Mouse (Mus musculus) embryonic facial prominence, embryonic 13.5 days (tissue): ENCODE results near the gene Slamf8. TPM values are rescaled to one million over a fixed set of nuclear protein-coding genes. Genes with fewer than 3 reads are reported as not detected.

Experiments used
- ATAC-seq: fragments of 200-750 bp; cut with Nextera tagmentation; 2 replicates; pipeline ENCODE4 v1.8.0; 2017; ENCODE audit warnings: low read depth; ENCODE audit not compliant: insufficient number of reproducible peaks, insufficient read depth, low FRiP score, low TSS enrichment
- H3K27ac ChIP-seq: fragments of 300-500 bp; sonication (generic); 2 replicates; pipeline ENCODE4 v1.5.1; 2015; ENCODE audit warnings: moderate library complexity, mild to moderate bottlenecking, inconsistent platforms
- H3K27me3 ChIP-seq: fragments of 300-500 bp; sonication (generic); 2 replicates; pipeline ENCODE4 v1.6.1; 2015; ENCODE audit warnings: mild to moderate bottlenecking, inconsistent platforms
- H3K36me3 ChIP-seq: fragments of 300-500 bp; sonication (generic); 2 replicates; pipeline ENCODE4 v1.6.1; 2015; ENCODE audit warnings: mild to moderate bottlenecking, inconsistent platforms
- H3K4me1 ChIP-seq: fragments of 300-500 bp; sonication (generic); 2 replicates; pipeline ENCODE4 v1.6.1; 2015; ENCODE audit warnings: inconsistent platforms
- H3K4me2 ChIP-seq: fragments of 300-500 bp; sonication (generic); 2 replicates; pipeline ENCODE4 v1.6.1; 2015; ENCODE audit warnings: moderate library complexity, mild to moderate bottlenecking, inconsistent platforms
- H3K4me3 ChIP-seq: fragments of 300-500 bp; sonication (generic); 2 replicates; pipeline ENCODE4 v1.5.1; 2015; ENCODE audit warnings: mild to moderate bottlenecking, inconsistent platforms
- H3K9ac ChIP-seq: fragments of 300-500 bp; sonication (generic); 2 replicates; pipeline ENCODE4 v1.6.1; 2015; ENCODE audit warnings: mild to moderate bottlenecking, inconsistent platforms
- H3K9me3 ChIP-seq: fragments of 300-500 bp; sonication (generic); 2 replicates; pipeline ENCODE4 v1.6.1; 2016; ENCODE audit warnings: inconsistent platforms
- WGBS: fragments of 180-500 bp; shearing (Covaris S2); methylation state at CpG from one replicate; pipeline ENCODE4 v1.1.7; 2015; ENCODE audit warnings: mixed read lengths; 5-methylcytosine and 5-hydroxymethylcytosine counted together
- polyA plus RNA-seq: library from polyadenylated mRNA; unstranded; fragments of >200 nt; fragmentation: Nextera tagmentation; extraction: Ambion mirVana; gene quantifications from 2 replicates; pipeline ENCODE4 v1.2.1, GENCODE M21; 2015

The Slamf8 gene
- polyA plus RNA-seq, 1 experiment from 2014 or later: 0.17 TPM

DNA sequence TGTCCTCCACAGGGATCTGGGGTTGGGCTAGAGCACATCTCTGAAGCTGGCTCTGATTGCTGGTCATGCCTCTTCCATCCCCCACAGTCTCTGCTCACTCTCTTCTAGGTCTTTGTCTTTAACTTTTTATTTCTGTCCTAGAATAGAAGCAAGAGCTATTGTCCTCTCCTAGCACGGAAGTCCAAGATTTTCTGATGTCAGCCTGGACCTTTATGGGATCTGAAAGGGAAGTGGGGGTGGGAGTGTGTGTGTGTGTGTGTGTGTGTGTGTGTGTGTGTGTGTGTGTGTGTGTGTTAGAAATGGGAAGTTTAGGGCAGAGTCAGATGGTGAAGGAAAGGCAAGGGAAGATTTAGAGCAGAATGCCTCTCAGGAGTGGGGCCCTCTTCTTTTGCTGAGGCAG, 37.7 kb downstream of the Slamf8 start:
- H3K27ac ChIP-seq: peak overlapping the region; percentile 39; the same call in 1 of the 2 replicates
- 40% methylated on average over 1 of the region's 1 CpGs for WGBS
- H3K36me3 ChIP-seq: no peaks in the 10 kb centered on the region
- no peak overlapping the region for H3K4me2 ChIP-seq
- ATAC-seq: no peak
- no peak overlapping the region for H3K9ac ChIP-seq
- H3K4me1 ChIP-seq: peaks cover 34% of the 10 kb centered on the region
- peaks cover 34% of the 10 kb centered on the region for H3K27me3 ChIP-seq
- H3K9me3 ChIP-seq: no peaks in the 10 kb centered on the region
- H3K4me3 ChIP-seq: no peak overlapping the region

DNA sequence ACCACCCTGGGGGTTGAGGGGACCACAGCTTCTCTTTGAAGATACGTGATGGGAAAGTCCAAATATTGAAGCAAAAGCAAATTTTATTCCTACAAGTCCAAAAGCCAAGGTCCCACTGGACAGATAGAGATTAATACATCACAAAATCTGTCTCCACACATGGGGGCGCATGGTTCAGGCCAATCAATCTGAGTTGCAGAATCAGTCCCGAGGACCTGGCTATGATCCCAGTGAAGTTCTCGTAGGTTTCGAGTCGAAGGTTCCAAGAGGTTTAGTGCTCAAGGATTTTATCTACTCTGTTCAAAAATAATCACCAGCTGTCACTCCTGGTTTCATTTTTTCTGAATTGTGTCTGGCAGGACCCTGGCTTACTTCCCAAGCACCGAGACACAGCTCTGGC, 39.4 kb downstream of the Slamf8 start:
- Histone ChIP-seq H3K4me1 (peaks cover 33% of the 10 kb centered on the region), H3K4me3 (no peak overlapping the region), H3K9ac (0 out of 2 replicates have a peak overlapping the region, but pooled peaks have one; percentile 44), H3K27ac (no peak overlapping the region), H3K9me3 (no peaks in the 10 kb centered on the region), H3K4me2 (peak overlapping the region; percentile 60), H3K27me3 (peaks cover 23% of the 10 kb centered on the region), H3K36me3 (no peaks in the 10 kb centered on the region)
- no peak for ATAC-seq
- 48% methylated on average over 7 of the region's 7 CpGs for WGBS

DNA sequence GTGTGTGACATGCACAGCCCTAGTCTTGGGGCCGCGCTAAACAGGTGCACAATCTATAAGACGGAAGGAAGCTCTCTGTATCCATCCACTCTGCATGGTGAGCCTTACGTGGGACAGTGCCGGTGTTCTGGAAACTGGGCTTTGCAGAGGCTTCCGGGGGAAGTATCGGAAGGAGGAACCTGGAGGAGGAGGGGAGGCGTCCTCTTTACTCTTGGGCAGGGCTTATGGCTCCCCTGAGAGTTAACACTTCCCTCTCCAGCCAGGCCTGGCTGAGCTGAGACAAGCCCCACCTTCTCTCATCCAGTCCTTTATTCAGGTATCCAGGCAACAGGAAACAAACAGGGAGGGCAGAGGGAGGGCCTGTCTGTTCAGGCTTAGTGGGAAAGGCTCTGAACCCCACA, 39.8 kb downstream of the Slamf8 start:
- peak overlapping the region; percentile 43 for H3K4me3 ChIP-seq
- 4% methylated on average over 8 of the region's 8 CpGs for WGBS
- H3K9ac ChIP-seq: peak overlapping the region; percentile 44; the same call in 1 of the 2 replicates
- H3K4me2 ChIP-seq: peak overlapping the region; percentile 60
- peaks cover 33% of the 10 kb centered on the region for H3K4me1 ChIP-seq
- peak; percentile 61 for ATAC-seq
- H3K9me3 ChIP-seq: no peaks in the 10 kb centered on the region
- no peaks in the 10 kb centered on the region for H3K36me3 ChIP-seq
- H3K27me3 ChIP-seq: peaks cover 19% of the 10 kb centered on the region
- H3K27ac ChIP-seq: no peak overlapping the region

DNA sequence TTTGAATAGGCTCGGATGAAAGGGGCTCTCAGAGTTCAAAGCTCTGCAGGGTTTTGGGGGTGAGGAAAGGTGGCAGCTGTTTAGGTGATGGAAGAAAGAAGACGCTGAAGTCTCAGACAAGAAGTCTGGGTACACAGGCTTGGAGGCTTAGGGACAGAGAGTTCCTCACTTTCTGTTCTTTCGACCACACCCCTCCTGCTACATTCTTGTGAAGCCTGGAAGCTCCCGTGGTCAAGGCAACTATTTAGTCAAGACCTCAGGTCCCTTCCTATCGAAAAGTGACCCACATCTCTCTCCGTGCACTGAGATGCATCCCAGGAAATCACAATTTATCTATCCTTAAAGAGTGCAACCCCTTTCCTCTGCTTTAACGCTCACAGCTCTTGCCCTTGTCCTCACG, 40.7 kb downstream of the Slamf8 start:
- Histone ChIP-seq H3K4me3 (peak overlapping the region; percentile 43), H3K27me3 (peaks cover 19% of the 10 kb centered on the region), H3K9ac (peak overlapping the region; percentile 44; the same call in 1 of the 2 replicates), H3K36me3 (no peaks in the 10 kb centered on the region), H3K4me1 (peaks cover 33% of the 10 kb centered on the region), H3K4me2 (peak overlapping the region; percentile 60), H3K27ac (no peak overlapping the region), H3K9me3 (no peaks in the 10 kb centered on the region)
- WGBS: 6% methylated on average over 8 of the region's 8 CpGs
- ATAC-seq: no peak

DNA sequence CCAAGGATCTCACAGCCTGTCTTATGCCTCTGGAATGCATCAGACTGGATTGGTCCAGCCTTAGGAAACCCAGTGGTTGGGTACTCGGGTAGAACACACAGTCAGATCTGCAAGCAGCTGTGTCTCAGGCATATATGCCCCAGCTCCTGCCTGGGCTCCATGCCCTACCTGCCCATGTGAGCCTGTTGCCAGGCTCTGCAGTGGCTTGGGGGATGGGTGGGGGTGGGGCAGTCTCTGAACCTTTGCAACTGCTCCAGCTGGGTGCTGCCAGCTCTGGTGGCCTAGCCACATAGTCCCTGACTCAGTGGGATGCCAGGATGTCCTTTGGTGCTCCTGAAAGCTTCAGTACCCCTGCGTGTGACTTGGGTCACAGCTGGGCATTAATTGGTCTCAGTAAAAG, 41.1 kb downstream of the Slamf8 start:
- Histone ChIP-seq H3K36me3 (no peaks in the 10 kb centered on the region), H3K4me1 (peaks cover 33% of the 10 kb centered on the region), H3K27ac (no peak overlapping the region), H3K9me3 (no peaks in the 10 kb centered on the region), H3K27me3 (peaks cover 19% of the 10 kb centered on the region), H3K4me2 (peak overlapping the region; percentile 60), H3K4me3 (no peak overlapping the region), H3K9ac (no peak overlapping the region)
- ATAC-seq: no peak
- 18% methylated on average over 2 of the region's 2 CpGs for WGBS

DNA sequence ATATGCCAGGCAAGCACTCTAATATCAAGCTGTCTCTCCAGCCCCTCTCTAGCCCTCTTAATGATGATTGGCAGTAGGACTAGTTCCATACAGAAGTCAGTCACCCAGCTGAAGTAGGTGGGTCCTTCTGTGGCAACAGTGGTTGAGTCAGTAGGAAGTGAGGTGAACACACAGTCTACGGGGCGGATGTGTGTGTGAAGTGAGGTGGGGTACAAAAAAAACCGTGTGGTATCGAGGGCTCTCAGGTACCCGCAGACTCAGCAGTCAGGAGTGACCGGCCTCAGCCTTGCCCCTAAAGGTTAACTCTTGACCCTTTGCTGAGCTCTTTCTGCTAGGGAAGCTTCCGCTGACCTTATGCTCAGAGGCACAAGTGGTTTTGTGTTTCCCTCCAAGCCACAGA, 41.9 kb downstream of the Slamf8 start:
- no peak overlapping the region for H3K9ac ChIP-seq
- H3K4me1 ChIP-seq: peaks cover 33% of the 10 kb centered on the region
- no peak overlapping the region for H3K4me2 ChIP-seq
- ATAC-seq: no peak
- no peak overlapping the region for H3K27ac ChIP-seq
- no peaks in the 10 kb centered on the region for H3K9me3 ChIP-seq
- no peaks in the 10 kb centered on the region for H3K36me3 ChIP-seq
- H3K27me3 ChIP-seq: peaks cover 19% of the 10 kb centered on the region
- no peak overlapping the region for H3K4me3 ChIP-seq
- 22% methylated on average over 7 of the region's 7 CpGs for WGBS

DNA sequence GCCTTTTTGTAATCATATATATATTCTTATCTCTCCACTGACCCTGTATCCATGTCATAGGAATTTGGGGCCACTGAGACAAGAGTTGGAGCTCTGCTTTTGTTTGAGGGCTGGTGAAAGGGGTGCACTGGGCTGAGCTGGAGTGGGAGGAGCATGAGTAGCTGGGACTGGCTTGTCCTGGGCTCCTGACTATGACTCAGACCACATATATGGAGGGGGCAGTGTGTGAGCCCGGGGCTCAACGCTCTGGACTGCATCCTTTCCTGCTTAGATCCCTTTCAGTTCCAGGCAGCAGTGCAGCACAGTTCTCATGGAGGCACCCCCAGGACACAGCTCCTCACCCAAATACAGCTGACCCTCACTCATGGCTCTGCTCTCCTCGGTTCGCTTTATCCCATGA, 44.3 kb downstream of the Slamf8 start:
- no peak overlapping the region for H3K4me2 ChIP-seq
- ATAC-seq: no peak
- no peak overlapping the region for H3K27ac ChIP-seq
- H3K4me1 ChIP-seq: peaks cover 20% of the 10 kb centered on the region
- H3K9ac ChIP-seq: no peak overlapping the region
- WGBS: 85% methylated on average over 4 of the region's 4 CpGs
- H3K9me3 ChIP-seq: no peaks in the 10 kb centered on the region
- peaks cover 25% of the 10 kb centered on the region for H3K27me3 ChIP-seq
- H3K4me3 ChIP-seq: no peak overlapping the region
- H3K36me3 ChIP-seq: no peaks in the 10 kb centered on the region

DNA sequence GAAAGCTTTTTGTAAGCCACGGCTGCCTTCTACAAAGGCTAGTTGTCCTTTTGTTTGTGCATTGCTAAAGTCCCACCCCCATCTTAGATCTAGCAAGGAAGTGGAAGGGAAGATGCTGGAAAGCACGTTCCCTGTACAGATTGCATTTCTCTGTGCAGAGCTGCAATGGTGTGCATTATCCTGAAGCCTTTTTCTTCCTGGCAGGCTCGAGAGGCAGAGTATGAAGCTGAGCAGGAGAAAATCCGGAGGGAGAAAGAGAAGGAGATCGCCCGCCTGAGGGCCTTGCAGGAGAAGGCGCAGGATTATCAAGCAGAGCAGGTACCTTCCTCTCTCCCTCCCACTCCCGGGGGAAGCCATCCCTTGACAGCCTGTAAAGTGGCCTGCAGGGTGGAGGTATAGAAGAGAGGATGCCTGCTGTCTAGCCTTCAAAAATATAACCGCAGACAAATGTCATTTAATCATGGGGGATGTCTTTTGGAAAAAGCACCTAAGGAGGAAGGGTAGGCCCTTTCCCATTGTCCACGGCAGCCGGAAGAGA, 50.0 kb downstream of the Slamf8 start:
- Histone ChIP-seq H3K9ac (no peak overlapping the region), H3K9me3 (no peaks in the 10 kb centered on the region), H3K4me2 (no peak overlapping the region), H3K36me3 (no peaks in the 10 kb centered on the region), H3K4me1 (peaks cover 12% of the 10 kb centered on the region), H3K27me3 (0 out of 2 replicates have a peak, but pooled peaks cover 11% of the 10 kb centered on the region), H3K27ac (no peak overlapping the region), H3K4me3 (no peak overlapping the region)
- ATAC-seq: no peak
- WGBS: 35% methylated on average over 11 of the region's 11 CpGs

DNA sequence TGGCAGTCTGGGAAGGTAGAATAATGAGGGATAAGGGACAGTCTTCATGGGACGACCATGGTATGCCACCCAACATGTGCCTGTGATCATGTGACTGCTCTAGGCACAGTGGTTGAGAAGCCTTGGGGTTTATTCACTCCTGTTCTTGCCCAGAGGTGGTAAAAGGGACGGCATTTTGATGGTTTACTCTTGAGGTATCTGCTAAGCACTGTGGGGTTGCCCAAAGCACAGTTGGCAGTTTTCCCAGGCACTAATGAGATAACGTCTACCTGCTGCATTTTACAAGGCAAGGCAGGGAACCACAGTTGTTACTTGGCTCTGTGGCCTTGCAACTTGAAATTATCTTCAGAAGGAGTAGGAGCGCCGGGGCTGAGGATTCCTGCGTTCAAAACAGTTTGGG, 50.5 kb downstream of the Slamf8 start:
- Histone ChIP-seq H3K4me2 (no peak overlapping the region), H3K27me3 (peaks cover 11% of the 10 kb centered on the region; the same call in 1 of the 2 replicates), H3K4me1 (peaks cover 12% of the 10 kb centered on the region), H3K36me3 (no peaks in the 10 kb centered on the region), H3K9ac (no peak overlapping the region), H3K9me3 (no peaks in the 10 kb centered on the region), H3K4me3 (no peak overlapping the region), H3K27ac (no peak overlapping the region)
- peak; percentile 29; the same call in 1 of the 2 replicates for ATAC-seq
- 34% methylated on average over 6 of the region's 6 CpGs for WGBS

DNA sequence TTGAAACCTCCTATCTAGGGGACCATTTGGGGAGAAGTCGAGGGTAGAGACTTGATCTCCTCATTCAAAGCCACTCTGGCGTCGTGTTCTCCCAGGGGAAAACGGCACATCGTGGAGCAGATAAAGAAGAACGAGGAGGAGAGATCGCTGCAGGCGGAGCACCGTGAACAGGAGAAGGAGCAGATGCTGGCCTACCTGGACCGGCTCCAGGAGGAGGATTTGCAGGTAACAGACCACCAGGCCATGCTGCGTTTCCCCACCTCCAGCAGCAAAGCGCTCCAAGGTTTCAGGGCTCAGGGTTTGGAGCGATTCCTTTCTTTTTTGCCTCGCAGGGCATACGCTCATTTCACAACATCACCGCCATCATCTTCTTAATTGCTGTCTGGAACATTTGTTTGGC, 55.3 kb downstream of the Slamf8 start:
- H3K4me1 ChIP-seq: peaks cover 28% of the 10 kb centered on the region
- no peaks in the 10 kb centered on the region for H3K9me3 ChIP-seq
- WGBS: 83% methylated on average over 16 of the region's 16 CpGs
- H3K27me3 ChIP-seq: peaks cover 23% of the 10 kb centered on the region
- no peak overlapping the region for H3K9ac ChIP-seq
- H3K36me3 ChIP-seq: no peaks in the 10 kb centered on the region
- no peak overlapping the region for H3K4me2 ChIP-seq
- ATAC-seq: no peak
- no peak overlapping the region for H3K27ac ChIP-seq
- H3K4me3 ChIP-seq: no peak overlapping the region

DNA sequence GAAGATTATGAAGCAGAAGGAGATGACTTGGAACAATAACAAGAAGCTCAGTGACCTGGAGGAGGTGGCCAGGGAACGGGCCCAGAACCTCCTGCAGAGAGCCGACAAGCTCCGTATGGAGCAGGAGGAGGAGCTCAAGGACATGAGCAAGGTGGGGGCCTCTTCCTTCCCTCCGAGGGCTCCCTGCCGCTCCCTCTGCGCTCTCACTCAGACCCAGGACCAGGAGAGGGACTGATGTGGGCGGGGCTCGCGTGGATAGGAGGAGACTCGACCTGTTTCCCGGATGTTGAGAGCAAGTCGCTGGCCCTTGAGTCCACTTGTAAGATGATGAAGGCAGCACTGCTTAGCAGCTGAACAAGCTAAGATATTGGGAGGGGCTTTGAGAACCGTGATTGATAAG, 57.8 kb downstream of the Slamf8 start:
- peak; percentile 45; the same call in 1 of the 2 replicates for ATAC-seq
- Histone ChIP-seq H3K4me3 (peak overlapping the region; percentile 32), H3K4me2 (peak overlapping the region; percentile 62), H3K27ac (peak overlapping the region; percentile 48; the same call in 1 of the 2 replicates), H3K27me3 (peaks cover 26% of the 10 kb centered on the region), H3K9me3 (no peaks in the 10 kb centered on the region), H3K4me1 (peaks cover 23% of the 10 kb centered on the region), H3K36me3 (no peaks in the 10 kb centered on the region), H3K9ac (peak overlapping the region; percentile 52; the same call in 1 of the 2 replicates)
- WGBS: 2% methylated on average over 13 of the region's 13 CpGs
